Mouse (Mus musculus) left cerebral cortex, adult 11 months (tissue): ENCODE results near the gene Fto.
A peak's percentile ranks its signal among the peaks of the same experiment; 100 is the strongest.

ENCODE experiments used
- DNase-seq: peaks from one replicate; pipeline ENCODE4 v3.0.0; 2022; ENCODE audit warnings: low spot score

The Fto gene

DNA sequence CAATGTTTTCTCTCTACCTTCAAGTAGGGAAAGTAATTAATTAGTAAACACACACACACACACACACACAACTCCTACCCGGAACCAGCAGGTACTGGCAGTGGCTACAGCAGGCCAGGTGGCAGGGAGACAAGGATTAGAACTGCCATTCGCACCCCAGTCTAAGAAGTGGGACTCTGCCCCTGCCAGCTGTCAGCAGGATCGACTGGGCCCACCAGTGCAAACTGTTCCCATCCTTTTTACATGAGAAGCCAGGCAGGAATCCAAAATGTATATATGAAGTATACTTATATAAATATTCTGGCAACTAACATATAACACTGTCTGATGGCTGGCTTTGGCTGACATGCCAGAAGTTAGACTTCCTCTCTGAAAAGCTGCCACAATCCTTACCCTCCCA is 250.0 kb downstream of the Fto start:
- no peak for DNase-seq

DNA sequence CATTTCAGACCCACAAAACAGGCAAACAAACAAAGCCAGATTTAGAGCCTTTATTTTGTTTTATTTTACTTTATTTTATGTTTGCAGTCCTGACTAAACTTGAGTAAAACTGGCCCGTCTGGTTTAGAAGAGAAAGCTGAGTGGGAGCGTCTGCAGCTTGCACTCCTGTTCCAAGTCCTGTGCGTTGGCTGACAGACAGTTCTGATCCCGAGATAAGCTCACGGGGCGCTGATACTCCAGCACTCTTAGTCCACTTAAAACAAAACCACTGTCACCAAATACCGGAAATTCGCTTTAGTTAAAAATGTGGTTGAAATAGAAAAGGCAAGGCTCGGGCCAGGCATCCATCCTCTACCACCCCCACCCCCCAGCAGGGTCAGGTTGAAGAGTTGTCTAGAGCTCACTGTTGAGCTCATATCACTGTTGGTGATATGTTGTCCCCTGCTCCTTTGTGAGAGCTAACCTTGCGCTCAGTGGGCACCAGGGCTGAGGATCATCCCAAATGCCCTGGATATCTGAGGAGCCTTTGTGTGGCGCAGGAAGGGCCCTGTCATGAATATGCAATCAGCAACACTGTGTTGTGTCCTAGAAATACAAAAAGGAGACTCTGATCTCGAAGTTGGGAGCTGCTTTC is 252.7 kb downstream of the Fto start:
- DNase-seq: peak; percentile 22

DNA sequence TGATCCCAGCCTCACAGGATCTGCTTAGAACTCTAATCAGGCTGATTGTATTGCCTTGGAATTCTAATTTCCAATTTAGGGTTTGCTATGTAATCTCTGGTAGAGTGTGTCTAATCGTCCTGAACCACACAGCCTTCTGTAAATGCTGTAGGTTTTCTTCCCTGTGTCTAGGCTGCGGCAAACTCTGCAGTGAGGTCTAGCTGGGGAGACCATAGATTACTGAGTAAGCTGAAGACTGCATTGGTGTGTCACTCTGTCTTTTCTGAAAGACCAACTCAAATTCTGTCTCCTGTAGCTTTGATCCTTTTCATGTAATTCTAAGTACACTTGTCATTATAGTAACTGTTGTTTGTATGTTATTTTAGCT is 253.2 kb downstream of the Fto start:
- DNase-seq: no peak

DNA sequence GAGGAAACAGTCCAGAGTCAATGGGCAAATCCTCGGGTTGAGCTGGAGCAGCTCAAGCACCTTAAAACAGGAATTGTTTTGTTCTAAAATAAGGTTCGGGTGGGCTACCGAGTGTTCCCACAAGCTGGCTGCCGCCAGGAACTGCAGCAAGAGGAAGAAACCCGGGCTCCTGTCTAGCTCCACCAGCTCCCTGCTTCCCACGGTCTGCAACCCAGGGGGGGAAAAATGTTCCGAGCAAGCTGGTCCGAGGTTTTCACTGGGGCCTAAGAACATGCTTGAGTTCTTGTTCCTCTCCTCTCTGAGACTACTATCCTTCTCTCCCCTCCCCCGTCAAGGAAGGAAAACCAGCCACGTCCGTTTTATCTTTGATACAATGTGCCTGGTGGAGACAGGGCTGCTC is 256.5 kb downstream of the Fto start:
- no peak for DNase-seq

DNA sequence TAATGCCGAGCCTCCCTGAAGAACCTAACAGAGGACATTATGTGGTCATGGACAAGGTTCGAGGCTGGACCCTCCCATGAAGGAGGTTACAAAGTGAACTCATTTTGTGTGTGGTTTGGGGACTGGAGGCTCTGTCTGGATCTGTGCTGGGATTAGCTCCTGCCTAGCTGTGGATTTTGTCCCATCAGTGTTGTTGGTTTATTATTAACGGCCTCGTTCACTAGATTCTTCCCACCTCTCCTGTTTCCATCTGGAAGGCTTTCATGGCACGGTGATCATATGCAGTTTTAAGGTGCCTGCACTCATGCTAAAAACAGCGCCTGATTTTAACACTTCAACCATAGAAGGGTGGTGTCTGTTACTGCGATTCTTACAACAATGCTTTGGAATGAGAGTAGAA is 257.5 kb downstream of the Fto start:
- DNase-seq: no peak

DNA sequence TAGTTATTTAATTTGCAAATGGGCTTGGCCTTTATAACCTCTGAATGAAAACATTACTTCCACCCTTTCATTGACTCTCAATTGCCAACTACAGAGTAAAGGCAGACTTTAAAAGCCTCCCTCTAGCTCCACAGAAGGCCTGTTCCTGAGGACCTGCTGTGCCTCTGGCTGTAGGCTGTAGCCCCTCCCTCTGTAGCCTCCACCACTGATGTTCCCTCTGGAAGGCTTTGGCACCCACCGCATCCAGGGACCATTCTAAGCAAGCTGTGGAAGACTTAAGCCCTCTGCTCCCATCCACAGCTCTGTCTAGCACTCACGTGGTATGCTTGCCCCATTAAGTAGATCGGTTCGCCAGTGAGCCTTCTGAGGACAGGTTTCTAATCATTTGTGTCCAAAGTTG is 258.7 kb downstream of the Fto start:
- DNase-seq: no peak

DNA sequence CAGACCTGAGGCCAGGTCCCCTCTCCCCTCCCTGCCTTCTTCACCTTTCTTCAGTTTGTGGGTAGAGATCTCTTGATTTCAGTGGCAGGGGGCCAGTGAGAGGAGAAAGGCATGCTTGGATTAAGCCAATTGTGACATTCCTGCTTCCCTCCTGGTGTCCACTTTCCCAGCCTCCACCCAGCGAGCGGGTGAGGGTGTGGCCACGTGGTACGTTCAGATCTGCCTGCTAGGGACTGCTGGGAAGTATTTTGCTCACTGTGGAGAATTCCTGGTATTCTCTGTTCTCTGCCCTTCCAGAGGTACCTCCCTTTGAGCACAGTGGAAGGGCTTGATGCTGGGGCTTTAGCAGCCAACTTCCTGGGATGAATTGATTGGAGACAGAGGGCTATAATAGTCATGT is 259.3 kb downstream of the Fto start:
- DNase-seq: no peak

DNA sequence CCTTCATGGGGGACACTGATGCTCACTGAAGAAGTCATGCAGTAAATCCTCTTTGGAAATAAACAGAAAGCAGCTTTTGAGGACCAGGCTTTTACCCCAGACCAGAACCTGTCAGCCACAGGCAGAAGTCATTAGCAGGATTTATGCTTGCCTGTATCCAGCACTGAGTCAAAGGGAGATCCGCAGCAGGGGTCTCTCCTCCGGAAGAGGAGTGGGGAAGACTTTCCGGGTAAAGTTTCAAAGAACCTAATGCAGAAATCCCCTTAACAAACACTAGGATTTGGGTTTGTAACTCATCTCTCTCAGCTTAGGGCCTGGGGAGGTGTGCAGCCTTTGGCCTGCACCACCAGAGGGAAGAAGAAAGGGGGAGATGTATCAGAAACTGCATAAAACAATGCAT is 262.3 kb downstream of the Fto start:
- no peak for DNase-seq

DNA sequence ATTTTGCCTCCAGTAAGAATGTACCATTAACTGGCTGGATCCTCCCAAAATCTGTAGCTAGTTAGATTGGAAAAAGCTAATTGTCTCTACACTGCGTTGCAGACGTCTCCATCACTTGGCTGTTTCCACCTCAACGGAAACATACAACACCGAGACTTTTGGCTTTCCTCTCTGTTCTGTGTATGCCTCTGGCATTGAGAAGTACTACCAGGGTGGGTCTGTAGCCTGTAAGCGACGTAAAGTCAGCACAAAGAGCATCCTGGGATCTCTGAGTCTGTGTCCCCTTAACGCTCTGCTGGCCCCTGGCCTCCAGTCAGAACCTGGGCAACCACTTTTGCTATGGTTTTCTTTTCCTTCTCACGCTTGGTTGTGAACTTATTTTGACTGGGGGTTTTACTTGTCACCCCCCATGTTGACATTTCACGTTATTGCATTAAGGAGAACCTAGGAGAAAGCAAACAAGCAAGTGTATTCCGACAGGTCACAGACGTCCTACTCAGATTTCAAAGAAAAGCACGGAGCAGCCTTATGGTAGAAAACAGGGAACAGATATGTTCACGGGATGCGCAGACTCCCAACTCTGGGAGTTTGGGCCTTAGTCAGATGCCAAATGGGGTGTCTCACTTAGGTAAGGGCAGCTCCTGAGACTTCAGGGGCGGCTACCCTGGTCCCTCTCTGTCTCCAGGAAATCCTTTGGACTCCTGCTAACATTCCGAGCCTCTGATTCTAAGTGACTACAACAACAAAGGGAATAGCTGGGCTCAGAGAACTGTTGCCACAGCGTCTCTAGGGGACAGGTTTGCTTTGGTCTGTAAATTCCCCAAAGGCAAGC is 263.0 kb downstream of the Fto start:
- DNase-seq: no peak

DNA sequence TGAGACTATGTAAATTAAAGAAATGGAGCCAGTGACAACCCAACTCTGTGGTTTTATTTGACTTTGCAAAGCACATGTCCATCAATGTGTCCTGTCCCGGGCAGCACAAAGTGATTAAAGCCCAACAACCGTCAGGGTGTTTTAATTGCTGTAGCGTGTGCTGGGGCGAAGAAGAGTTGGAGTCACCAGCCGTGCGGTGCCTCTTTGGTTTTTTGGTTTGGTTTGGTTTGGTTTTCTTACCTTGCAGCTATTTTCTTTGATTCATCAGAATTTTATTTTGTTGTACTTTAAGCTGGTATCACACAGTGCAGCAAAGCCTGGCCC is 263.6 kb downstream of the Fto start:
- no peak for DNase-seq

DNA sequence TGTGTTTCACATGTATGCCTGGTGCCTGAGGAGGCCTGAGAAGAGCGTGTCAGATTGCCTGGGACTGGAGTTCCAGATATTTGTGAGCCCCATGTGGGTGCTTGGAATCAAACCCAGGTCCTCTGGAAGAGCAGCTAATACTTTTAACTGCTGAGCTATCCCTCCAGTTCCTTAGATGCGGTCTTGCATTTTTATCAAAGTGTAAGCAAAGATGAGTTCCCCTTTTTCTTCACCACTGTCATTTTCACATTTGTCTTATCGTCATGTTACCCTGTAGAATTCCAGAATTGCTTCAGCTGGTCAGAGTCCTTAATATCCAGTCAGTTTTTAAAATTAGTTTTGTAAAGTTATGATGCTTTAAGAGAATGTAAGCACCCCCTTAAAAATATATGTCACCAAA is 264.3 kb downstream of the Fto start:
- DNase-seq: no peak

DNA sequence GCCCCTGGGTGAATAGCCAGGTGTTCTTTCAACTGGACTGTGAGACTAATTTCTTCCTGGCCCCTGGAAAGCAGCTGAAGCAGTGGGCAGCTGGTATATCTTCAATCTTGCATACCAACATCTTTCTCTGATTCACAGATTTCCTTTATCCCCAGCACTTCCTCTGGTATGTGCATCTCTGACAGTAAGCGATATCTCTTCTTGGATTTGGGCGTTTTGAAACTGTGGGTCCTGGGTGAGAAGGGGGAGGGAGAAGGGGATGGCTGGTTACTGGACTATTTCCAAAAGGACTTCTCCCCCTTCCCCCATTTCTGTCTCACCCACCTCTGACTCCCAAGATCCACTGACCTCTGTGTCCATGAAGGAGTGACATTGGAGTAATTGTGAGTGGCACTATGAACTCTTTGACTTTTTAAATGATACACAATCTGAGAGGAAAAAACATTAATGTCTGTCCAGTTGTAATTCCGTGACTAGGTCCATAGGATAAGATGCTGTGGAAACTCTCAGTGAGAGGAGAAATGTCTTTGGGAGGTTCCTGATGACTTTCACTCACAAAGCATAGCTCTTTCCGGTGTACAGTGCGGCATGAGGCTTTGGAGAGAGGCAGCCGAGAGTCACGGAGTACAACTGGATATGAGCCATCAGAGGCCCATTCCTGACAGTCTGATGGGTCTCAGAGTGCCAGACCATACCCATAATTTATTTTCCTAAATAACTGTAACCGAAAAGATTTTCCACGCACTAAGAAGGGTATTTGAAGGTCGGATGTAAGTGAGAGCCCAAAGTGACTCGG is 271.5 kb downstream of the Fto start:
- DNase-seq: no peak

DNA sequence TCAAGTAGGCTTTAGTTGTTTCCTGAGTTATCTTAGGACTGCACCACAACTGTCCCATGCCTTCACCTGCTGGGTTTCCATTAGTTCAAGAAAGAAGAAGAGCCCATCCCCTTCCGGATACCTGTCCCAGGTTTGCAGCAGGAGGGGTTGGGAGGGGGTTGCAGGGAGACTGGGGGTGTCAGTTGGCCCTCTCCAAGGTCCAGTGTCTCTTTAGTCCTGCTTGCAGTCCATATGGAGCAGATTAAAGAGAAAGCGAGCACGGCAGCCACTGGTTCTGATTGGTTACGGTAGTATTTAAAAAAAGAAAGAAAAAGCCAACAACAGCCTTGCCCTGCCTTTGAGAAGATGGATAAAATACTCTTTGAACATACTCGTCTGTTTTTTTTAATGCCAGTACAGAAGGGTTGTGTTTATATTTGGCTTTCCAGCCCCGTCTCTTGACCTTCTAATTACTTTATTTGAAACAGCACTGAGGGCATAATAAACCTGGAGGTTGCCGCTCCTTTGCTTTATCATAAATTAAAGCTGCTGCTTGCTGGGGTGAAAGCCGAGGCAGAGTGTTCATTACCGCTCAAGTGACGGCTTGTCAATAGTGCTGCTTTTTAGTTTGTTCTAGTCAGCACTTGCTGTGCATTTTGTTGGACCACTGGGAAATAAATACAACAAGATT is 279.2 kb downstream of the Fto start:
- no peak for DNase-seq

DNA sequence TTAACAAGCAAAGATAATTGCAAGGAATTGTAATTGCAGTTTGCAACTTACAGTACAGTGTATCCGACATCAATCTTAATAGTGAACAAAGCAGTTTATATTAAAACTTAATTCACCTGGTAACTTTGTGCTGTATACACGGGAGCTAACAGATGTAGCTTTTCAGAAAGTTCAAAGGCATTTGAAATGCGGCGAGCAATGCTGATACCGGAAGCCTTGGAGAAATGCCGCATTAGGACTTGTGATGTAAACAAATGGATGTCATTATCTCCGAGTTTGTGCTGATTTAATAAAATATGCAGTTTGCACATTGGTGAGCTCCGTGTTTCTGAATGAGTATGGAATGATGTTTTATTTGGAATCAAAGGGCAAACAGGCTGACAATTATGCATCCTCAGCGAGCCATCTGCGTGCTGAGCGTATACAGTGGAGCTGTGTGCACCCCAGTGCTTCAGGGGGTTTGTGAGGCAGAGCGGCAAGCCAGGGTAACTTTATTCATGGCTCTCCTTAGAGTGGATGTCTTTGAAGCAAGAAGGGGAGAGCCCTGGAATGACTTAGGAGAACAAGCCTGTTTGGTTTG is 280.0 kb downstream of the Fto start:
- no peak for DNase-seq

DNA sequence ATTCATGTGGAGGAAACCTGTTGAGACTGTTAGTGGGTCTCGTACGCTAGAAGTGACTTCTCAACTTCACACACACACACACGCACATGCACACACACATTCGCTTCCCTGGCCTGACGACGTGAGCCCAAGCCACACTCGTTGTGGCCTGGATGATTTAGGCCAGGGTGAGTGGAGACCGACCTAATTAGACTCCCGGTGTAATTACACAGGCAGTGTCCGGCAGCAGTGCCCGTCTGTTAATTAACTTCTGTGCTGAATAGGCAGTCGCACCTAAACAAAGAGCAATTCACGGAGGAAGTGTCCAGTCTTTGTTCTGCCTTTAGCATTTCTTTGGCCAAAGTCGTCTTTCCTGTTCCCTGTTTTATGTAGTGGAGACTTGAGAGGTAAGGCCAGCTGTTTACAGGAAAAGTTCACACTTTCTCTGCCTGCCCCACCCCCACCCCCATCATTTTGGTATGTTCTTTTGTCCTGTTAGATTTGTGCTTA is 286.1 kb downstream of the Fto start:
- no peak for DNase-seq

DNA sequence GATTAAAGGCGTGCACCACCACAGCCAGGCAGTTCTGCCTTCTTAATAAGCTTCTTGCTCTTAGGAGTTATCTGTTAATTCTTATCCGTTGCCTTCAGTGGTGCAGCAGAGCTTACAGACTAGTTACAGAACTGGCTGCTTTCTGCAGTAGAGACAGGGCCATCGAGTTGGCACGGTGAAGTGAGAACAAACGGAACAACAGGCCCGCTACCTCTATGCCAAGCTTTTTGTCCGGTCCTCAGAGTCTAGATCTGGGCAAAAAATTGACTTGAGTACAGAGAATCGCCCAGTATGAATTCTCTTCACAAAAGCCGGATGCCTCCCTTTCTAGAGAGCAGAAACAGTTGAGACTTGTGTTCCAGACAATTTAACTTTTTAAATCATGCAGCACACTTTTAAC is 290.4 kb downstream of the Fto start:
- DNase-seq: no peak

DNA sequence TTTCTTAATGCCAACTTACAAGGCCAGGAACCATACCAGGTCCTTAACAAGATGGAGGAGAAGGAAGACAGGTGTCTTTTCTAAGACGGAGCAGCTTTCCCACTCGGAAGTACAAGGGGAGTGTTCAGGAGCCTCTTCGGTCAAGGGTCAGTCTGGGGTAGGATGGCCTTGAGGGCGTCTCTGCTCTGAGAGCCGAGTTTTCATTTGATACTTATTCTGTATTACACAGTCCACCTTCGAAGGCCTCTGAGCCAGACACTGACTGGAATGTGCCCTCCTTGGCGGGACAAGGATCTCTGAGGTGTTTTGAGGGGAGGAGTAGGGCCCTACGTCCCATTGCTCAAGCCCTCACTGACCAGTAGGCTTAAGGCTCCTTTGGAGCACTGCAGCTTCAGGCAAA is 292.6 kb downstream of the Fto start:
- DNase-seq: no peak

DNA sequence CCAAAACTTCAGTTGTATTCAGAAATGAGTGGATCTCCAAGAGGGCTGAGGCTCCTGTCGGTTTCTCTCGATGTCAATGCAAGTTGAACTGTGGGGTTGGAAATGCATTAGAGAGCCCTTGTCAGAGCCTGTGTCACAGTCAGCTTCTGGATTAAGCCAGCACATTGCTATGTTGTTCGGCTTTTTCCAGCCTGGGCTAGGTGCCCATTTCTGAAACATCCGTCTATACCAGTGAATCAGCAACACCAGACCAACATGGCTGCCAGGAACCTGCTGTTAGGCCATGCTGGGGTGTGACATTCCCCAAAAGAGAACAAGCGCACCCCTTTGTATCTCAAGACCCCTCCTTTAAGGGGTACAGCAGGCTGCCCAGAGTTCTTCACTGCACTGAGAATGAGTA is 293.8 kb downstream of the Fto start:
- DNase-seq: no peak

DNA sequence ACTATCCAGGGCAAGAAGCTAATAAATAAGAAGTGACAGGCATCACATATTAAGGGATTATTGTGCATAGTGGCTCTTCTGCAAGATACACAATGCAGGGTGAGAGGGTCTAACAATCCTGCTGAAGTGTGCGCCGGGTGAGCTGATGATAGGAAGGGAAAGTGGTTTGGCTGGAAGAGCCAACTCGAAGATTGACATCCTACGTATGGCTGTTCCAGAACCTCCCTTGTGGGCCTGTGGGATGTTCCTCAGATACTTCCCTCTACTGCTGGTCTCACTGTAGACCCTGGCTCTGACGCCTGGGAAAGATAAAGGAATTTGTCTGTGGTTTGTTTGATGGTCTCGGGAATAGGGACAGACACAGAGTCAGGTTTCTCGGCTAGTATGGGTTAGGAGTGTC is 297.9 kb downstream of the Fto start:
- DNase-seq: no peak

DNA sequence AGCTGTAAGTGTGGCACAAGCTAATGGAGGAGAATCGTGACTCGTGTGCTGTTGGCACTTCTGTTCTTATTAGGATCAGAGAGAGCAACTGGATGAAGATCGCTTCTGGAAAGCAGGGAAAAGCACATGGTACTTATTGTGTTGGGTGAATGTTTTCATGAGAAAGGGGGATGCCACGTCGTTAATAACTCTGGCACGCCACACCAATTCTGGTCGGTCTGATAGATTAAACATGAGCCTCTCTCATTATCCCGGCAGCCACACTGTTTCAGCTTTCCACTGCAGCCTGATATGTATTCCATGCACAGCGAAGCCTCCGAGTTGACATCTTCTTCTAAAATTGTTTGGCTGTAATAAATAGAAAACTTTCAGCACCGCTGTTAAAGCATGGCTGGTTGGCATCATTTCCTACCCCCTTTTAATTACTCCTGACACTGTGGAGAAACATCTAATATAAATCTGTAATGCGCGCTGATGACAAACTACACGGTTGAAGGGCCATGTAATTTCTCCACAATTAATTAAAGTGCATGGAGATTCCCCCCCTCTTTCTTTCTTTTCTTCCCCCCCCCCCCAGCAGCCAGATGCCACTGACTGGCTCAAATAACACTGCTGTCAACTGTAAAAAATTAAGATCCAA is 298.5 kb downstream of the Fto start:
- no peak for DNase-seq

DNA sequence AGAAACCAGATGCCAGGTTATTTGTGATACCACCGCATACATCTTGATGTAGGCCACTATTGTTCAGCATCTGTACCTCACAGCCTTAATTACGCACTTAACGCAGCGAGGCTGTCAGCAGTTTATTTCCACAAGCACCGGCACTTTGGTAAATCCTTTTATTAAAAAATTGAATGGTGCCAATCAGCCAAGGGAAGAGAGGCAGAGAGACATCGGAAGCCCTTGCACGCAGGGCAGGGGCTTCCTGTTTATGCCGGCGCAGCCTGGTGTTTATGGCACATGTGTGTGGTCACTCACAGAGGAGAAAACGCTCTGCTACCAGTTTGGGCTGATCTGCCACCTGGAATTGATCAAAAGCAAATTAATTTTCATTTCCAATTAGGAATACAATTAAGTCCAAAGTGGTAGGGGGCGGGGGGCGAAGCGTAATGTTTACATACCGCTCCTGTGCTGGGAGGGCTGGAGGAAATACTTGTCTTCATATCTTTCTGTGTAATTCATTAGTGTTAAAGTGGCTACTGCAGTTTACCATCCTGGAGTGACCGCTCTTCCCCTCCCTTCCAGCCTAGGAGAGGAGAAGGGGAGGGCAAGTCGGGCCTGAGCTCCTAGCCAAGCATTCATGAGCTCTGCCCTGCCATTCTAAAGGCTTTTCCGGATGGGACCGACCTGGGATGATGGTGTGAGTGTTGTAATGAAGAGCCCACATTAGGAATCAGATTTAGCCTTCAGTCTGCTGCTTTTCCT is 299.2 kb downstream of the Fto start:
- no peak for DNase-seq
